Comparison of ENCODE assay signal across 8 mouse cellular contexts in genomic region chr8:106892806-106893451, GRCm38 (mm10). TPM values are rescaled to one million over a fixed set of nuclear protein-coding genes. Genes with fewer than 3 reads are reported as not detected.
A peak's percentile ranks its signal among the peaks of the same experiment; 100 is the strongest.
DNase-seq lines count a peak whose midpoint lies in the region; ATAC-seq and TF ChIP-seq lines count a peak whose summit lies in the region.

No protein-coding gene starts in this region.

- peak overlapping the region; percentile 97 for H3K27ac ChIP-seq in heart, embryonic 12.5 days (ENCODE audit: poor library complexity, severe bottlenecking)
- peak overlapping the region; percentile 99 for H3K27ac ChIP-seq in ES-E14 (ENCODE audit: insufficient read depth, low read depth, low read length, poor library complexity, severe bottlenecking)
- peak overlapping the region; percentile 96 for H3K27ac ChIP-seq in hindbrain, embryonic 12.5 days
- H3K27ac ChIP-seq in olfactory bulb, adult 2 months (ENCODE audit: insufficient read depth, low read depth, low read length): peak overlapping the region; percentile 82

- H3K9me3 ChIP-seq in heart, embryonic 12.5 days (replicated peaks): no peaks in the 10 kb centered on the region
- no peaks in the 10 kb centered on the region for H3K9me3 ChIP-seq in ES-E14 (ENCODE audit: control insufficient read depth, insufficient read depth, low read depth, low read length)
- H3K9me3 ChIP-seq in hindbrain, embryonic 12.5 days (replicated peaks): no peaks in the 10 kb centered on the region

- TF ChIP-seq CTCF in lung, adult 2 months (IDR thresholded peaks at IDR 0.05; ENCODE audit: insufficient read depth, low read length): no peak
- TF ChIP-seq CTCF in olfactory bulb, adult 2 months (IDR thresholded peaks at IDR 0.05; ENCODE audit: insufficient read depth, low read depth, low read length): no peak

- peak; percentile 83 for ATAC-seq in heart, embryonic 12.5 days (ENCODE audit: insufficient number of reproducible peaks, low FRiP score)
- ATAC-seq in hindbrain, embryonic 12.5 days (ENCODE audit: low FRiP score): peak; percentile 86

- TF ChIP-seq POLR2A in lung, adult 2 months (IDR thresholded peaks at IDR 0.05; ENCODE audit: borderline replicate concordance, extremely low read depth, low read depth, low read length): no peak
- no peak for TF ChIP-seq POLR2A in olfactory bulb, adult 2 months (IDR thresholded peaks at IDR 0.05; ENCODE audit: insufficient read depth, low read depth, low read length)

- no peaks in the 10 kb centered on the region for H3K27me3 ChIP-seq in heart, embryonic 12.5 days (replicated peaks)
- no peaks in the 10 kb centered on the region for H3K27me3 ChIP-seq in hindbrain, embryonic 12.5 days

- peaks cover 38% of the 10 kb centered on the region for H3K4me1 ChIP-seq in heart, embryonic 12.5 days (replicated peaks)
- H3K4me1 ChIP-seq in ES-E14 (ENCODE audit: control insufficient read depth in 2 of 2, insufficient read depth in 2 of 2, low read length in 2 of 2, poor library complexity in 1 of 2): peaks cover 1 to 8% of the 10 kb centered on the region in 2 experiments; a peak in 3 of 4 replicates
- H3K4me1 ChIP-seq in hindbrain, embryonic 12.5 days: peaks cover 21% of the 10 kb centered on the region
- 0 out of 2 replicates have a peak, but pooled peaks cover 3% of the 10 kb centered on the region for H3K4me1 ChIP-seq in lung, adult 2 months (ENCODE audit: control insufficient read depth, insufficient read depth, low read length)
- H3K4me1 ChIP-seq in olfactory bulb, adult 2 months (ENCODE audit: control insufficient read depth, insufficient read depth, low read length): peaks cover 5% of the 10 kb centered on the region

- under 1% methylated on average over 57 of the region's 57 CpGs for WGBS in heart, embryonic 12.5 days
- under 1% methylated on average over 55 of the region's 57 CpGs for WGBS in hindbrain, embryonic 12.5 days
- 2% methylated on average over 57 of the region's 57 CpGs for WGBS in lung, adult 2 months
- 2% methylated on average over 56 of the region's 57 CpGs for WGBS in olfactory bulb, adult 2 months

- peaks cover 33% of the 10 kb centered on the region for H3K36me3 ChIP-seq in heart, embryonic 12.5 days
- peaks cover 20% of the 10 kb centered on the region for H3K36me3 ChIP-seq in ES-E14 (ENCODE audit: control insufficient read depth, insufficient read depth, low read length, poor library complexity, severe bottlenecking)
- H3K36me3 ChIP-seq in hindbrain, embryonic 12.5 days: peaks cover 2% of the 10 kb centered on the region; the same call in 1 of the 2 replicates

- no peak for DNase-seq in heart, adult 9 months (ENCODE audit: low spot score in 2 of 2)
- DNase-seq in ES-E14 (ENCODE audit: low read depth, low spot score): peak; percentile 33
- DNase-seq in embryo, embryonic 10.5 days (ENCODE audit: low spot score): peak; percentile 70
- DNase-seq in lung, adult 2 months: no peak
- DNase-seq in right cerebral cortex, adult 18-20 months: no peak

- H3K9ac ChIP-seq in heart, embryonic 12.5 days: peak overlapping the region; percentile 97
- H3K9ac ChIP-seq in ES-E14 (ENCODE audit: insufficient read depth, low read depth, low read length, poor library complexity, severe bottlenecking): peak overlapping the region; percentile 100
- H3K9ac ChIP-seq in hindbrain, embryonic 12.5 days: peak overlapping the region; percentile 97

- in situ Hi-C loops in ES-E14 (cut with MboI; ENCODE audit: low sequenced_read_pairs in 2 of 2, unreplicated experiment in 2 of 2): loop anchor here in 1 of 2 experiments (25.0 kb wide), 1 partner anchor 181 kb away; no protein-coding TSS in a partner anchor

- peak overlapping the region; percentile 90 for H3K4me2 ChIP-seq in heart, embryonic 12.5 days
- H3K4me2 ChIP-seq in hindbrain, embryonic 12.5 days (replicated peaks): peak overlapping the region; percentile 78

- H3K4me3 ChIP-seq in heart, embryonic 12.5 days: peak overlapping the region; percentile 93
- peak overlapping the region; percentile 87 to 100 for H3K4me3 ChIP-seq in ES-E14 (ENCODE audit: insufficient read depth in 1 of 2, low read depth in 1 of 2, low read length in 2 of 2, poor library complexity in 1 of 2, severe bottlenecking in 1 of 2)
- H3K4me3 ChIP-seq in hindbrain, embryonic 12.5 days: peak overlapping the region; percentile 95
- H3K4me3 ChIP-seq in lung, adult 2 months (replicated peaks; ENCODE audit: extremely low read depth, low read depth, low read length): peak overlapping the region; percentile 88
- H3K4me3 ChIP-seq in olfactory bulb, adult 2 months (ENCODE audit: insufficient read depth, low read depth, low read length): peak overlapping the region; percentile 91

TF ChIP-seq in ES-E14, 5 proteins besides CTCF, POLR2A, EP300 and RAD21:
- no peak for TF ChIP-seq CHD2 (IDR thresholded peaks at IDR 0.05; ENCODE audit: low read depth, low read length)
- TF ChIP-seq ZC3H11A (IDR thresholded peaks at IDR 0.05; ENCODE audit: borderline replicate concordance, low read depth, low read length): no peak
- no peak for TF ChIP-seq HCFC1 (IDR thresholded peaks at IDR 0.05; ENCODE audit: borderline replicate concordance, insufficient read depth, low read length)
- no peak for TF ChIP-seq ZNF384 (IDR thresholded peaks at IDR 0.05; ENCODE audit: low read depth, low read length)
- TF ChIP-seq MAFK (IDR thresholded peaks at IDR 0.05; ENCODE audit: insufficient read depth, low read depth, low read length): no peak
TF ChIP-seq in ES-E14: peak in this region for 0.

RNA-seq across cellular contexts. Expression of gene Utp4, which starts 0.5 kb away (rescaled TPM):
- 46.6 and 47.0 TPM in 2 replicates for polyA plus RNA-seq in heart, embryonic 12.5 days (2016; fragmentation: Nextera tagmentation; extraction: Ambion mirVana)
- 87.5 and 118 TPM in 2 replicates for total RNA-seq in ES-E14 (2012; rRNA removed)
- polyA plus RNA-seq in hindbrain, embryonic 12.5 days (2016; fragmentation: Nextera tagmentation; extraction: Ambion mirVana): 49.0 TPM in 2 replicates
- polyA plus RNA-seq in lung, adult 2 months (2012; rRNA removed): 12.3 and 14.5 TPM in 2 replicates
- polyA plus RNA-seq in olfactory bulb, adult 2 months (2012; ENCODE audit: insufficient read depth, insufficient read length, low replicate concordance, missing spikeins): not detected in 2 replicates

RNA-seq across cellular contexts. Expression of gene Has3, which starts 22.9 kb away (rescaled TPM):
- polyA plus RNA-seq in heart, embryonic 12.5 days (2016; fragmentation: Nextera tagmentation; extraction: Ambion mirVana): 0.11 and 0.14 TPM in 2 replicates
- 4.4 and 5.0 TPM in 2 replicates for total RNA-seq in ES-E14 (2012; rRNA removed)
- polyA plus RNA-seq in hindbrain, embryonic 12.5 days (2016; fragmentation: Nextera tagmentation; extraction: Ambion mirVana): 0.22 and 0.27 TPM in 2 replicates
- 0.48 and 0.89 TPM in 2 replicates for polyA plus RNA-seq in lung, adult 2 months (2012; rRNA removed)
- polyA plus RNA-seq in olfactory bulb, adult 2 months (2012; ENCODE audit: insufficient read depth, insufficient read length, low replicate concordance, missing spikeins): not detected in 2 replicates

RNA-seq across cellular contexts. Expression of gene Sntb2, which starts 42.6 kb away (rescaled TPM):
- 11.5 and 12.2 TPM in 2 replicates for polyA plus RNA-seq in heart, embryonic 12.5 days (2016; fragmentation: Nextera tagmentation; extraction: Ambion mirVana)
- total RNA-seq in ES-E14 (2012; rRNA removed): 32.4 and 45.7 TPM in 2 replicates
- 11.5 and 11.9 TPM in 2 replicates for polyA plus RNA-seq in hindbrain, embryonic 12.5 days (2016; fragmentation: Nextera tagmentation; extraction: Ambion mirVana)
- polyA plus RNA-seq in lung, adult 2 months (2012; rRNA removed): 9.9 and 12.1 TPM in 2 replicates
- not detected in 2 replicates for polyA plus RNA-seq in olfactory bulb, adult 2 months (2012; ENCODE audit: insufficient read depth, insufficient read length, low replicate concordance, missing spikeins)

Comparison
In these comparisons a context has a peak if more than half of its experiments do, and no peak if none do; other contexts are left out.
1. DNase-seq: peak in ES-E14 (single experiment) and embryo, embryonic 10.5 days (single experiment); none in heart, adult 9 months (0 of 2), lung, adult 2 months (single experiment) and right cerebral cortex, adult 18-20 months (single experiment).
2. RNA of gene Utp4, which starts 0.5 kb away (polyA plus RNA-seq): 49.0 TPM in hindbrain, embryonic 12.5 days, 46.6 to 47.0 TPM in heart, embryonic 12.5 days and 12.3 to 14.5 TPM in lung, adult 2 months; not detected in olfactory bulb, adult 2 months; every median in the first group is over 10 times any median in the second.
3. RNA of gene Sntb2, which starts 42.6 kb away (polyA plus RNA-seq): 9.9 to 12.1 TPM in lung, adult 2 months, 11.5 to 11.9 TPM in hindbrain, embryonic 12.5 days and 11.5 to 12.2 TPM in heart, embryonic 12.5 days; not detected in olfactory bulb, adult 2 months; every median in the first group is over 10 times any median in the second.
4. Peak in every context shown above with its lines, with median percentiles within 50 percentile points of each other: H3K27ac ChIP-seq, H3K4me3 ChIP-seq and H3K9ac ChIP-seq.